Mouse (Mus musculus) kidney, postnatal 10 days (tissue): ENCODE data around the gene Tesc.

ENCODE experiments used
- DNase-seq: peaks from one replicate; pipeline ENCODE4 v3.0.0; 2021; ENCODE audit warnings: mixed read lengths

Gene Tesc

DNA sequence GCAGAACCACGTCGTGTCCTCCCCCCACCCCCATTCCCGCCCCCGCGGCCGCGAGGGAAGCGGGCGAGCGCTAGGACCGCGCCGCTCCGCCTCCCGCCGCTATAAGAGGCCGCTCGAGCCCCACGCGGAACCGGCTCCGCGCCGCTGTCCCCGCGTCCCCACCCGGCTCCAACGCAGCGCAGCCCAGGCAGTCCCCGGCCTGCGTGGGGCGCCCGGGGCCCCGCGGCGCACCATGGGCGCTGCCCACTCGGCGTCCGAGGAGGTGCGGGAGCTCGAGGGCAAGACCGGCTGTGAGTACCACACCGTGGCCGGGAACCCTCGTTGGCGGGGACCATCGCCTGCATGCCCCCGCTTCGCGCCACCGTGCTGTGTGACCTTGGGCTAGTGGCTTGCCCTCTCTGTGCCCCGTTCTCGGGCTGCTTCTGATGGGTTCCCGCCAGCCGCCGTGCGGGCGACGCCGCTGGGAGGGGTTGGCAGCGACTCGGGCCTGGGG, at the start of gene Tesc:
Tesc (plus strand) TSS at position 46 of the 493 bp plus-strand sequence.
- DNase-seq = peak; percentile 37

DNA sequence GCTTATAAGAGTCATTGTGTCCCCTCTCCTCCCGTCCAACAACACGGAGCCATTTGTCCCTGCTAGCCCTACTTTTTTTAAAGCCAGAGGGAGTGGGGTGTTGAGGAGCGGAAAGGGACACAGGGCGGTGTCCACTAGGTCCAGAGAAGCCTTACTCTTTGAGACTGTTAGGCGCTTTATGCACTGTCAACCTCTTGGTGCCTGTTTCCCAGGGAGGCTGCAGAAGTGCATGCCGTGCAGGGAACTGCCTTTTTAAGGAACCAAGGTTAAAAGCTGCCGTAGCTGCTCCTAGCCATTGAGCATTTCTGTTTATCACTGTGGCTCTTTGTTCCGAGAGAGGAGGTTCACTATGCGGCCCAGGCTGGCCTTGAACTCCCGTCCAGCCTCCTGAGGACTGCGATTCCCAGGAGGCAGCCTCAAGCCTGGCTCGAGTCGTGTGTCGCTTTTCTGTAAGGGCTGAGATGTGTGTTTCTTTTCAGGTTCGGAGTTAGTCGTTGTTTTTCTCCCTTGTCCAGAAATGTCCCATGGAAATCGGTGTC, 49.3 kb upstream of the Tesc start:
- DNase-seq = no peak

DNA sequence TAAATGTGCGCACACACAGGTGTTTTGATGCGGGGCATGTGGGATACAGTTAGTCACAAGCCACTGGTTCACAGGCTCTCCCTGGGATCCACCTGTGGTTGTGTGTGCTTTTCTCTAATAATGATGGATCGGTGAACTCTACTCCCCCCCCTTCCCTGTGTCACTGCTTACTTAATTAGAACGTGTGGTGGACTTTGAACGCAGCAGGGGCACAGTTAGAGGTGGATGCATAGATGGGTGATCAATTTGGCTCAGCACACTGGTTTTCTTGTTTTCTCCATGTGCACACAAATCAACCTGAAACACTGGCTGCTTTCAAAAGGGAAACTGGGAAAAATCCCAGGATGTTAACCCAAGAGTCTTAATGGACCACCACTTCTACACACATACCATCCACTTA, 48.5 kb upstream of the Tesc start:
- DNase-seq = no peak

DNA sequence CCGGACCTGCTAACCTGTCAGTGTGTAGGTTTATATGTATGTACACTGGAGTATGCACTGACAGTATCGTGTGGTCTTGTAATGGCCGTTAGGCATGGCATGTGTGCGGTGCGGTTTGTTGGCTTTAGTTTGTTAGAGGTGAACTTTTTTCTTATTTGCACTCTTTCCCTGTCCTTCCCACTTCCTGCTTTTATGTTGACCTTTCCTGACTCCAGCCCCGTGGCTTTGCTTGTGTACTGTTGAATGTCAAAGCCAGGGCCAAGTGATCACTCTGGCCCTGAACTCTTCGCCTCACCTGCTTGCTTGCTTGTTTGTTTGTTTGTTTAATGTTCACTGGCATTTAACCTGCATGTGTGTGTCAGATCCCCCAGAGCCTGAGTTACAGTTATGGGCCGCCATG, 46.6 kb upstream of the Tesc start:
- no peak for DNase-seq

DNA sequence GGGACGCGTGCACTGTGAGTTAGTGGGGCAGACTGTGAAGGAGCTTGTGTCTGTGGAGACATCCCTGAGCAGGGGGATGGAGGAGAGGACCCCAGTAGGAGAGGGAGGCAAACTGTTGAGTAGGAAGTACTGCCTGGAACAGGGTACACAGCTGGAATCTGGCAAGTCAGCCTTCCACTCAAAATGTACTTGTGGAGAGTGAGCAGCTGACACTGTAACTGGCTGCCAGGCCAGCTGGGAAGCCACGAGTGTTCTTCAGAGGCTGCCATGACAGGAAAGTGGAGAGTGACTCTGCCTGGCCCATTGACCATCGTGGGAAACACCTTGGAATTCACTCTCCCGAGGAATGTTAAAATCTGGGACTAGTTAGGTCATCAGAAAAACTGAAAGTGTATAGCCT, 45.6 kb upstream of the Tesc start:
- no peak for DNase-seq

DNA sequence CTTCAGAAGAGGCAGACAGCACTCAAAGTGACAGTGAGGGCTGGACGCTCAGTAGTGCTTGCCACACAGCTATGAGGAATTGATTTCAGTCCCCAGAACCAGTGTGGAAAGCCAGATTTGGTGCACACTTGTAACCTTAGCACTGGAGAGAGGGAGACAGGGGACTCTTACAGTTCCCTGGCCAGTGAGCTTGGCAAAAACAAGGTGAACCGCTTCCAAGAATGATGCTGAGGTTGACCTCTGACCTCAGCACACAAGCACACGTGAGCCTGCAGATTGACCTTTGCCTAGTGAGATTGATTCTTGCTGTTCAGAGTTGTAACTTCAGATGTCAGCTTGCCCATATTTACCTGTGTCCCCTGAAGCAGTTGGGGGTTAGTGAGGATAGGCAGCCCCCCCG, 41.2 kb upstream of the Tesc start:
- no peak for DNase-seq

DNA sequence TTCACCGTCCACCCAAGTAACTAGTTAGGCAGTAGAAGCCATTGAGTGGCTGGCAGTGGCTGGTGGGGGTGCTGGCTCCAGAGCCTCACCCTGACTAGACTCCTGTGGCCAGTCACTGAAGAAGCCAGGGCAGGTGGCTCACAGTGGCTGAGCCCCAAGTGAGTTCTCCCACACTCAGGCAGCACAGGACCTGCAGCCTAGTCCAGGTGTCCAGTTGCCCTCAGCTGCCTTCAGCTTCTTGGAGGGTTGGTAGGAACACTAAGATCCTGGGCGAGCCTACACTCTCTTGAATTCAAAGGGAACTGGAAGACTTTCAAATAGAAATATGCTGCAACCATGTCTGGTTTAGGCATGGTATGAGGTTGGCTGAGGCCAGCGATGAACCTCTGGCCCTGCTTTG, 39.7 kb upstream of the Tesc start:
- no peak for DNase-seq

DNA sequence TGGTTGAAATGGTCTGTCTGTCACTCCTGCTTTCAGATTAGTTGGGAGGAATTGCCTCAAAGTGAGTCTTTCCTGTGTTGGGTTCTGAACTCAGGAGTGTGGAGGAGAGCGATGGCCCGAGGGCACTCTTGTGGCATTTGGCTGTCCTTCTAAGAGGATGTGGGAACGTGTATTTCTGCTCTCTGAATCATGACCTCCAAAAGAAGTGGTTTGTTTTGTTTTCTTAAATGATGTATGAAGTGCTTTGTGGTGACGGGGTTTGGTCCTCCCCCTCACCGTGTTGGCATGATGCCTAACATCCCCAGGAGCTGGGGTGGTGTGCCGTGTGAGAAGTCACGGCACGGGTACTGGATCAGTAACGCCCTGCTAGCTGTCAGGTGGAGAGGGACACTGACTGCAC, 39.2 kb upstream of the Tesc start:
- no peak for DNase-seq

DNA sequence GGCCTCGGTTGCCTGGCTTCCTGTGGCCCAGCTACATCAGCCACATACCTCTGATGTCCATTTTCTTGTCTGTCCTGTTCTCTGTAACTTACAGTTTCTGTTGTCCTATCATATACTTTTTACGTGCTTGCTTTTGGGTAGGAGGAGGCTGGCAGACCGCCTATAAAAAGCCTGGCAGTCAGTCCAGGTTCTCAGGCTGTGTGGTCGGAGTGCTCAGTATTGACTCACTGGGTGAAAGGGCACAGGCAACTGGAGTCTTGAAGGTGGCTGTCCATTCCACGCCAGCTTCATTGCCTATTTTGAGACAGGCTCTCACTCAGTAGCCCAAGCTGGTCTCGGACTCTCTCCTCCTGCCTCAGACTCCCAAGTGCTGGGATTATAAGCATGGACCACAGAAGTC, 37.8 kb upstream of the Tesc start:
- DNase-seq = no peak

DNA sequence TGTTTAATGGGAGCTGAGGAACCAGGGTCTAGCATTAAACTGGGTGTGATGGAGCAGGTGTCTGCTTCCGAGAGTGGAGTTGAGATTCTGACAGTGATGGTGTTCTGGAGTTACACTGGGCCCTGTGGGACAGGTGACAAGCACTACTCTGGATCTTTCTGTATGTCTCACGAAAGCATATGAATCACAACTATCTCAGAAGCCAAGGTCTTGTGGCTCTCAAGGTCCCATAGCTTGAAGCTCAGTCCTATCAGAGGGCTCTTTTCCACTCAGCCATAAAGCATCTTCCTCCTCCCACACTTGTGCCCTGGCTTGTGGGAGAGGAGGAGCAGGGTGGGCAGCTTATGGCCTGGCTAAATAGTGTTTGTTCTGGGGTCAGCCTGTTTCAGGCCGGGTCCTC, 36.6 kb upstream of the Tesc start:
- no peak for DNase-seq

DNA sequence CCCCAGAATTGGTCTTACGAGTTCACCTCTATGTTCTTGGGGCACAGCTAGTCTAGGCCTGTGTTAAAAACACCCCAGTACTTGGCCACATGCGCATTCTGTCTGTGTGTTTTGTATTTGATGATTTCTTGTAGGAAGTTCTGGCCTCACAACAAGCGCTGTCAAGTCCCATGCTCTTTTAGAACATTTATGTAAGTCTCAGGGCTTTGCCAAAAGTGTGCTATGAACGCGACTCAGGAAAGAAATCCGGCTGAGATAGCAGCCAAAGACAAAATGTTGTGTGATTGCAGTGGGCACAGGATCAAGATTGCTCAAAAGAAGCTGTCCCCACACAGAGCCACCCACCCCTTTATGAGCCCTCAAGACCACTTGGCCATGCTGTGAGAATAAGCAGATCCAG, 34.0 kb upstream of the Tesc start:
- DNase-seq = no peak

DNA sequence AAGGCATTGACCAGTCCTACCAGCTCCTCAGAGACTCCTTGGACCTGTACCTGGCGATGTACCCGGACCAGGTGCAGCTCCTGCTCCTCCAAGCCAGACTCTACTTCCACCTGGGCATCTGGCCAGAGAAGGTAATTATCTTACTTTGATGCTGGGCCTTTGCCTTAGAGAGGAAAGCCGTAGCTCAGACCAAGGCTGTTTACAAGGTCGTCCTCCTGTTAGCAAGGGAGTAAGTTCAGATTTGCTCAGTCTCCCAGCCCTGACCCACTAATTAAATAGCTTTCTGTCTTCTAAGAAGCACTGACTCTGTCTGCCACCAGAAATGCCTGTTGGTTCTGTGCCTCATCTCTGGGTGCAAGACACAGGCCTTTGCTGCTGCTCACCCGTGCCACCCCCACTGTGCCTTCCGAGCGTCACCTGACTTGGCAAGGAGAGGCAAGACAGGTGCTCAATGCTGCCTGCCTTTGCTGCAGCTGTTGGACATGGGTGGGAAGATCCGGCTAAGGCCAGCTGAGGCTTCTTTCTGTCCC, 32.1 kb upstream of the Tesc start:
- DNase-seq = peak; percentile 48

DNA sequence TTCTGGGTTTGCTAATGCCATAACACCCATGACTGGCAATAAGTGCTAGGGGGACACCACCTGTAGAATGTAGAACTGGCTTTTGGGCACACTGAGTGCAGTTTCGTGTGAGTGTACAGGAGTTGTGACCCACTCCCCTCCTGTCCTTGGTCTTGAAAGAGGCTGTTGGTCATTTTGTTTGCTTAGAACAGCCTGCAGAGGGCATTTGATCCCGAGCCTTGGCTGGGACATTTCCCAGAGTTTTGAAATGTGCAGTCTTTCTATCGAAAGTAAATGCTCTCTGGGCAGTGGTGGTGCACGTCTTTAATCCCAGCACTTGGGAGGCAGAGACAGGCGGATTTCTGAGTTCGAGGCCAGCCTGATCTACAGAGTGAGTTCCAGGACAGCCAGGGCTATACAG, 31.6 kb upstream of the Tesc start:
- DNase-seq = no peak

DNA sequence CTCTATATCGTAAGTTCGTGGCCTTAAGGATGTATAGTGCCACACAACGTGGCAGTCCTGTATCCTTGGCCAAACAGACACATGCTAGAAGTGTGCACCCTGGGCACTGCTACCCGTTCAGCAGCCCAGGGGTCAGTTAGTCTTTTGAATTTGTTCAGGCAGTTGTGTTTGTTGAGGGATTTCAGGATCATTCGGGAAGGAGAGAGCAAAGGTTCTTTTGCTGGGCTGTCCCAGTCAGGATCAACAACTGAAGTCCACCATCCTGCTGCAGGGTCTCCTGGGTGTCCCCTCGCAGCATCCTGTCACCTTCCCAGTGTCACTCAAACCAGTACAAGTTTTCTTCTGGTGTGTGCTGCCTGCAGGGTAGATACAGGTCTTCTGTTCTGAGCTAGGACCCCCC, 31.0 kb upstream of the Tesc start:
- DNase-seq = no peak

DNA sequence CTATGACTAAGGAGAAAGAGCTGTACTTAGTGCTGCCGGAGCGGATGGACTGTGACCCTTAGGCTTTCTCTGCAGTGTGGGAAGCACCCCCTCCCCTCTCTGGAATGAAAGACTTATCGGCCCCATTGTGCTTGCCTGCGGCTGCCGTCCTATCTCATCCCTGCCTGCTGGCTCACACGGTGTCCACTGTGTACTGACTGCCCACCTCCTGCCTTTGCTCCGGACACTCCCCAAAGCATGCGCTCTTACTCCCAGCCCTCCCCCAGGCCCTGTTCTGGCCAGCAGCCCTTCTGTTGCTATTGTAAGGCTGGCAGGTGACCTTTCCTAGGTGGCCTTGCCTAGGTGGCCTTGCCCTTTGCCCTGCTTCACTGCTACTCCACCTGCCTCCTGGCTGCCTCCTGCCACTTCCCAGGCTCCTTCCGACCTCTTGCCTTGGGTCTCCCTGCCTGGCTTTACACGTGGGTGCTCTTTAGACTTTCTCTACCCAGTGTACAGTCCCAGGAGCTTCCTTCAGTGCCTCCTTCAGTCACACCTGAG, 30.0 kb upstream of the Tesc start:
- DNase-seq = peak; percentile 26

DNA sequence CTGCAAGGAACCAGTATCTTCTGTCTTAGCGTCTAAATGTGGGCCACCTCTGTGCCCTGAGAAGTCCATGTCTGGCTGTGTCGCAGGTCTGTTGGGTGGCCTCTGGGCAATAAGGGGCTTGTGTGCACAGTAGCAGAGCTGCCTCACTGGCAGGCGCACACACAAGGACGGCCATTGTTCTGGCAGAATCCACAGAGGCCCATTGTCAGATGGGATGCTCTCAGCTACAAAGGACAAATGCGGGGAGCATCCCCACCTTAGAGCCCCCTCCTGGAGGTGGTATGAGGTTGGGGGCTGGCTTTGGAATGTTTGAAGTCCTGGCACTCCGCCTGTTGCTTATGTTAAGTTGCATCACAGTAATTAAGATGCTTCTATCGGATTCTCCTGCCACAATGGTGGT, 28.5 kb upstream of the Tesc start:
- no peak for DNase-seq

DNA sequence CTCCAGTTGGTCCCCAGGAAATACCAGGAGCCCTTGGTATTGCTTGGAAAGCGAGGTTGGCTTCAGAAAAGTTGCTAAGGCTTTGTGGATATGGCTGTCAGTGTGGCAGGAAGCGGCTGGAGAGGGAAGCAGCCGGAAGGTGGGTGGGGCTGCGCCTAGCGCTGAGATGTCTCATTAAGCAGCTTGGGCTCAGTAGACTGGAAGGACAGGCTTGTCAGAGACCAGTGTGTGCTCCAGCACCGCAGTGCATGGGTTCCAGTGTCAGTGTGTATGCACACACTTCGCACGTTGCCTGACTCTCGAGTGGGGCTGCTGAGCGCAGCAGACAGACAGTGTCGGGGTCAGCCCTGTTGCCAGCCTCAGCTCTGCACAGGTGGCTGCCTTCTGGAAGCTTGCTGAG, 28.0 kb upstream of the Tesc start:
- no peak for DNase-seq

DNA sequence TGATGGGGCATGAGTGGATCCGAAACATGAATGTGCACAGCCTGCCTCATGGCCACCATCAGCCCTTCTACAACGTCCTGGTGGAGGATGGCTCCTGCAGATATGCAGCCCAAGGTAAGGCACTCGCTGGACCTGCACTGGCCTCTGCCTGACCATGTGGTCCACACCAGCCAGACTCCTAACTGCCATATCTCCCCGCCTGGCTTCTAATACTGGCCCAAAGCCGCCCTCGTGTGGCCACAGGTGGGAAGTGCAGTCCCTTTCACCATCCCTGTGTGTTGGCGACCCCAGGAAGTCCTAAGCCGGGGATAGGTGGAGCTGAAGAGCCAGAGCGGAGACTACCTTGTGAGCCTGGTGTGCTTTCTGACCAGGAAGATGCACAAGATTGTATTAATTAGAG, 25.5 kb upstream of the Tesc start:
- DNase-seq = peak; percentile 86

DNA sequence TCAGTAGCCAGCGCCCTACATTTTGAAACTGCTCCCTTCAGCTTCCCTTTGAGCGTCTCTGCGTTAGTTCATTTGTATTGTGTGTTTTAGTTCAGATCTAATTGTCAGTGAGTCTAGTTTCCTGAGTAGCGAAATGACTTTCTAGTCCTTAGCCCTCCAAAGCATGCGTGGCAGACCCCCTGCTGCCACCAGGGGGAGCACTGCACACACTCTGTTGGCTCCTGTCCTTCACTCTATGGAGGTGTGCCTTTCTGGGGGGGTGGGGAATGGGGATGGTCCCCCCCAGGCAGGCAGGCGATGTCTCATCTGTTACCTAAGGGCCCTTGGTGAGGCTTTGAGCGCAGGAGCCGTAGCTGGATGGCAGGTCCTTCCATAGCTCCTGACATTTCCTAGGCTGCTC, 22.9 kb upstream of the Tesc start:
- DNase-seq = peak; percentile 82

DNA sequence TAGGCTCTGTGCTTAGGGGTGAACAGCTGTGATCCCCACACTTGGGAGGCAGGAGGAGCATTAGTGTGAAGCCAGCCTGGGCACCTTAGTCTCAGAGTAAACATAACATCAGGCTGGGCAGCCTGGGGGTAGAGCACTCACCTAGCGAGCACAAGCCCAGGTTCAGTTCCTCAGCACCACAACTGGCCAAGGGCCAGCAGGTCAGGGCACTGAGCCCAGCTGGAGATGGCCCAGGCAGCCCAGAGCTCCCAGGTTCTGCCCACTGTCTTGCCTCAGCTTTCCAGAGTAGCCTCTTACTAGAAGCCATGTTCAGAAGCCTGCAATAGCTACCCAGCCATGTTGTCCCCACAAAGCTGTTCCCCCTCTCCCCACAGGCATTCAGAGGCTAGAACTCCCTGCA, 21.8 kb upstream of the Tesc start:
- DNase-seq = no peak

DNA sequence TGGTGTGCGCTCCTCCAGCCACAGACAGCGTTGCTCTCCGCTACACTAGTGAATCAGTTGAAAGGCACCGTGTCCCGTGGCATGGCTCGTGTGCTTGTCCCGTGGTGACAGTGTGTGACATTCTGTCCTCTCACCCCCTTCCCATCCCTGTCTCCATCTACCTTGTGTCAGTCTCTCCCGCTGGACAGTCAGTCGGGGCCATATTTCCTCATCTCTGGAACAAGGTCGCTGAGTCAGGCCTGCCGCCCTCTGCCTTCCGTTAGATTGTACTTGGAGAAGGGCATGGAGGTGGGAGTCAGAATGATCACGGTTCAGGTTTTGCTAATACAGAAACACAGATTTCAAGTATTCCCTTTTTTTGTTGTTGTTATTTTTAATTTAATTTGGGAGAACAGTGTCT, 19.2 kb upstream of the Tesc start:
- DNase-seq = no peak

DNA sequence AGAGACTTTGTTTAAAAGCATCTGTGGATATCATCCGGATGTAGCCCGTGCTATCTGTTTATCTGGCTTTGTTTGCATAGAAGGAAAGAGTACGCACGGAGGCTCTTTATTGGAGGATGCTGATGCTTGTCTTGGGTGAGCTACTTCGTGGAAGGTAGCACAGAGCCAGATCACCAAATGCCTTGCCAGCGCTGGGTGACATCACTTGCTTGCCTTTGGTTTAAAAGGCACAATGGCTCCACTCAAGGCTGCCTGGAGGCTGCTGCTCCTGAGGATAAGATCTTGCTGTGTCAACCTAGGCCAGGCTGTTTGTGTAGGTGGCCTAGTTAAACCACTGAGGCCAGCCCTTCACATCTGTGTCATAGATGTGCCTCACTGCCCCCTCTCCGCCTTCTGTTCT, 16.7 kb upstream of the Tesc start:
- DNase-seq = no peak

DNA sequence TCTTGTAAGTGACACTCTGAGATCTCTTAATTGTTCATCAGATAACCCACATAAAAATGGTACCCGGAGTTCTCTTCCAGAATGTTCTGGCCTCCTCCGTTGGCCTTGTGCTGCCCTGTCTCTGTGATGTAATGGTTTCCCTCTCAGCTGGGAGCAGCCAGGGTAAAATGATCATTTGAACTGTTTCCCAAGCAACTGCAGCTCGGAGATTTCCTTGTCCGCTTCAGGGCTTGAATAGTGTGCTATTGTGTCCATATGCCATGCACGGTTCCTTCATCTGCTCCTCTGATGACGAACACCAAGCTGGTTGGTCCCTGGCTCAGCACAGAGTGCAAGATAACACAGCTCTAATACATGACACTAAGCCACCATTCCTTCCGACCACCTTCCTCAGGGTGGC, 15.7 kb upstream of the Tesc start:
- DNase-seq = no peak

DNA sequence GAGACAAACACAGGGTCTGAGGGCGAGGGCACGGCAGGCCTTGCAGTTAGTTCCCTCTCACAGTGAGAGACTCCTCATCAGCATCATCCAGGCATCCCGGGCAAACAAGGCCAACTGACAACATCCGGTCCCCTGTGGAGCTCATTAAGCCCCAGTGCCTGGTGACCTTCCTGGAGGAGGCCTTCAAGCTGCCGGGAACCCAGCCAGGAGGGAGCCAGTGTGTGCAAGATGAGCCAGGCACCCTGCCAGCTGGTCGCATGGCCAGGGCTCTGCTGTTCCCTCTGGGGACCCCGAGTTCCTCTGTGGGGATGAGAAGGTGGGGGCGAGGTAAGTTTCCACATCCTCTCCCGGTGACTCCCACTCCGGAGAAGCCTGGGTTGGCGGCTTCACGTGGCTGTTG, 12.5 kb upstream of the Tesc start:
- peak; percentile 84 for DNase-seq

DNA sequence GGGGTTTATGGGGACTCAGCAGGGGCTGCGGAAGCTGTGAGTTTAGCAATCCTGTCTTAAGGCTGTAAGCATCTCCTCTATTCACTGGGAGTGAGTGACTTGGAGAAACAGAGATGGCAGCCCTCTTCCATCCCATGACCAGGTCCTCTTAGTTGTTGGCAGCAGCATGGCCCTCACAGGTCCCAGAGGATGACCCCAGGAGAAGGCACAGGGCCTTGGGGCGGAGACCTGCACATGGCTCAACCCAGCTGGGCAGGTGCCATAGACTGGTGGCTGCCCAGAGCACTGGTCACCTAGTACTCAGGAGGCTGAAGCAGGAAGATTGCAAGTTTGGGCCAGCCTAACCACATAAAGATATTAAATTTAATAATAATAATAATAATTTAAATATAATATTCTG, 11.9 kb upstream of the Tesc start:
- no peak for DNase-seq
